In the genomic region with DNA sequence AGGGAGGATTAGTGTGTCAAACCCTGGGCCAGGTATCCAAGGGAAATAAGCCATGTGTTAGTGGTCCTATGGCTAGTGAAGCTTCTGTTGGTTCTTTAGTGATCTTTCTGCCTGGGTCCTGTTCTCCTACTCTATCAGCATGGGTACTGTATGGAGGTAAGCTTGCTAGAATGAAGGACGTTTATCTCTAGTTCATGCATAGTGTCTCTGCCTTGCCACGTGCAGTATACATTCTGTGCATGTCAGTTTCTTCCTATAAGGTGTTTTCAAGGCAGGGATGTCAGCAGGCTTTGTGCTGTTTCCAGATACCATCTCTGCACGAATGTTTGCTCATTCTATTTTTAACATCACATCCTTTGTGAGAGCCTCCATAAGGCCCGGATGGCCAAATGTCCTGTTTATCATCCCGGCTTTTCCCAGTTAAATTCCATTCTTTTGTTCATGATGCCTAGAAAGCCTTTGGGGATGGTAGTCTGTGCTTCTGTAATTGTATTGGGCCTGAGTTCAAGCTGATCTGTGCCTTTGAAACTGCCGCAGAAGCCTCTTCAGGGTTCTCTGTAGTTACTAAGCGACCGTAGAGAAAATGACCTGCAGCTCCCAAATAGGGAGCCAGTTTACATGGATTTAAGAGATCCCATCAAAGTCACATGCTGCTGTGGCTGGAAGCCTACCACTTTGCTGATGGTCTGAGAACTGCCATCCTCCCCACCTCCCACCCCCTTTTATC, we compare ENCODE assay signal across 14 mouse cellular contexts.
DNase-seq lines count a peak whose midpoint lies in the region; ATAC-seq and TF ChIP-seq lines count a peak whose summit lies in the region.
"Had no signal": no experiment of that assay in that cellular context is flagged by ENCODE, and none has a peak within 500 bp of the region (broad histone marks: within the 10 kb centered on the region; RNA-seq: fewer than 3 reads in every experiment).

No protein-coding gene starts in this region.

- TF ChIP-seq CTCF in gastrocnemius, adult 2 months (IDR thresholded peaks at IDR 0.05): no peak

- no peaks in the 10 kb centered on the region for H3K9me3 ChIP-seq in neural tube, embryonic 11.5 days (ENCODE audit: control insufficient read depth, low read length)
- H3K9me3 ChIP-seq in midbrain, embryonic 10.5 days (replicated peaks): no peaks in the 10 kb centered on the region
- no peaks in the 10 kb centered on the region for H3K9me3 ChIP-seq in neural tube, embryonic 15.5 days (replicated peaks)
- H3K9me3 ChIP-seq: kidney, embryonic 15.5 days; limb, embryonic 13.5 days; lung, embryonic 15.5 days; stomach, embryonic 15.5 days had no signal

- no peak overlapping the region for H3K9ac ChIP-seq in neural tube, embryonic 11.5 days (ENCODE audit: low read length)
- H3K9ac ChIP-seq in neural tube, embryonic 15.5 days (replicated peaks): no peak overlapping the region
- H3K9ac ChIP-seq: kidney, embryonic 15.5 days; limb, embryonic 13.5 days; lung, embryonic 15.5 days; stomach, embryonic 15.5 days had no signal

- 53% methylated on average over 8 of the region's 8 CpGs for WGBS in neural tube, embryonic 11.5 days
- 51% methylated on average over 8 of the region's 8 CpGs for WGBS in midbrain, embryonic 10.5 days
- WGBS in neural tube, embryonic 15.5 days: 29% methylated on average over 8 of the region's 8 CpGs

- no peak; the same call in 1 of the 2 replicates for ATAC-seq in neural tube, embryonic 11.5 days (ENCODE audit: insufficient read depth, low FRiP score, low TSS enrichment)
- peak; percentile 58 for ATAC-seq in neural tube, embryonic 15.5 days (ENCODE audit: low FRiP score)

- peak overlapping the region; percentile 43 for H3K27ac ChIP-seq in gastrocnemius, adult 2 months
- peak overlapping the region; percentile 45; the same call in 1 of the 2 replicates for H3K27ac ChIP-seq in neural tube, embryonic 11.5 days (ENCODE audit: low read depth, low read length)
- peak overlapping the region; percentile 46 for H3K27ac ChIP-seq in midbrain, embryonic 10.5 days (replicated peaks)
- H3K27ac ChIP-seq in neural tube, embryonic 15.5 days (replicated peaks): peak overlapping the region; percentile 51
- H3K27ac ChIP-seq: kidney, embryonic 15.5 days; limb, embryonic 13.5 days; lung, embryonic 15.5 days; stomach, embryonic 15.5 days had no signal

- H3K36me3 ChIP-seq in neural tube, embryonic 11.5 days (ENCODE audit: control insufficient read depth, insufficient read depth, low read length): no peaks in the 10 kb centered on the region
- no peaks in the 10 kb centered on the region for H3K36me3 ChIP-seq in midbrain, embryonic 10.5 days
- no peaks in the 10 kb centered on the region for H3K36me3 ChIP-seq in neural tube, embryonic 15.5 days
- H3K36me3 ChIP-seq: kidney, embryonic 15.5 days; limb, embryonic 13.5 days; lung, embryonic 15.5 days; stomach, embryonic 15.5 days had no signal

- H3K4me2 ChIP-seq in neural tube, embryonic 11.5 days (ENCODE audit: low read depth): no peak overlapping the region
- no peak overlapping the region for H3K4me2 ChIP-seq in neural tube, embryonic 15.5 days
- H3K4me2 ChIP-seq: kidney, embryonic 15.5 days; limb, embryonic 13.5 days; lung, embryonic 15.5 days; stomach, embryonic 15.5 days had no signal

- H3K4me3 ChIP-seq in gastrocnemius, adult 2 months: no peak overlapping the region
- H3K4me3 ChIP-seq in neural tube, embryonic 11.5 days (ENCODE audit: low read depth, low read length): no peak overlapping the region
- H3K4me3 ChIP-seq in midbrain, embryonic 10.5 days: no peak overlapping the region
- no peak overlapping the region for H3K4me3 ChIP-seq in neural tube, embryonic 15.5 days (replicated peaks)
- H3K4me3 ChIP-seq: kidney, embryonic 15.5 days; limb, embryonic 13.5 days; lung, embryonic 15.5 days; stomach, embryonic 15.5 days had no signal

- no peak for DNase-seq in gastrocnemius, adult 2 months
- DNase-seq in gastrocnemius, postnatal 4 days (ENCODE audit: low spot score in 2 of 2): no peak
- no peak for DNase-seq in neural tube, embryonic 11.5 days (ENCODE audit: low spot score)
- DNase-seq in neural tube, embryonic 10.5 days (ENCODE audit: extremely low spot score, low spot score): no peak
- no peak for DNase-seq in midbrain, embryonic 10.5 days (ENCODE audit: low spot score)
- DNase-seq in left cerebral cortex, postnatal 36 days (ENCODE audit: low spot score in 2 of 2): no peak
- no peak for DNase-seq in layer of hippocampus, adult 18-20 months (ENCODE audit: low spot score in 2 of 2)
- DNase-seq: gastrocnemius, postnatal 25 days; thymus, postnatal 4 days had no signal

- H3K4me1 ChIP-seq in neural tube, embryonic 11.5 days (ENCODE audit: control insufficient read depth, insufficient read depth, low read length): peaks cover 8% of the 10 kb centered on the region; the same call in 1 of the 2 replicates
- H3K4me1 ChIP-seq in midbrain, embryonic 10.5 days: peaks cover 34% of the 10 kb centered on the region
- H3K4me1 ChIP-seq in neural tube, embryonic 15.5 days: peaks cover 29% of the 10 kb centered on the region
- H3K4me1 ChIP-seq: stomach, embryonic 15.5 days had no signal

- intact Hi-C loops in gastrocnemius, adult 2 months (cut with DNase I): loop anchor here (5.0 kb wide), 1 partner anchor 165 kb away; no protein-coding TSS in a partner anchor
- intact Hi-C loops in left cerebral cortex, postnatal 36 days (cut with DNase I): no loop called here

- H3K27me3 ChIP-seq in neural tube, embryonic 11.5 days (ENCODE audit: control insufficient read depth, insufficient read depth, low read length): no peaks in the 10 kb centered on the region
- peaks cover 8% of the 10 kb centered on the region for H3K27me3 ChIP-seq in midbrain, embryonic 10.5 days (ENCODE audit: low read depth, poor library complexity, severe bottlenecking)
- no peaks in the 10 kb centered on the region for H3K27me3 ChIP-seq in neural tube, embryonic 15.5 days (replicated peaks)
- H3K27me3 ChIP-seq: kidney, embryonic 15.5 days; lung, embryonic 15.5 days; stomach, embryonic 15.5 days had no signal
